Mouse (Mus musculus) CH12.LX (cell line): ENCODE results near the gene Wdr78. TPM values are rescaled to one million over a fixed set of nuclear protein-coding genes. Genes with fewer than 3 reads are reported as not detected.

Experiments
- DNase-seq: peaks from one replicate; pipeline ENCODE4 v3.0.0-alpha.2; 2013; ENCODE audit errors: extremely low read depth
- H3K27ac ChIP-seq: 2 replicates; pipeline ENCODE4 v1.5.1; 2012; ENCODE audit warnings: low read depth, mild to moderate bottlenecking, control low read depth, moderate library complexity; ENCODE audit not compliant: insufficient read depth
- H3K27me3 ChIP-seq: replicated peaks from 2 replicates; pipeline ENCODE3; 2012; ENCODE audit warnings: inconsistent platforms
- H3K36me3 ChIP-seq, 2 experiments: replicated peaks in 1 of 2; 2 replicates each; pipeline versions ENCODE3 to v1.6.1; 2012; ENCODE audit warnings: inconsistent platforms in 1 of 2, low read length in 1 of 2, mild to moderate bottlenecking in 1 of 2, mixed read lengths in 1 of 2, moderate library complexity in 1 of 2; ENCODE audit not compliant: control insufficient read depth in 1 of 2, insufficient read depth in 1 of 2
- H3K4me1 ChIP-seq, 2 experiments: 2 replicates each; pipeline ENCODE4 v1.6.1; 2012; ENCODE audit warnings: inconsistent platforms in 1 of 2, moderate library complexity in 1 of 2; ENCODE audit not compliant: insufficient read depth in 2 of 2, control insufficient read depth in 1 of 2
- H3K4me2 ChIP-seq: 2 replicates; pipeline ENCODE4 v1.6.1; 2012; ENCODE audit warnings: low read depth, mild to moderate bottlenecking, control low read depth; ENCODE audit not compliant: poor library complexity, insufficient read depth, severe bottlenecking
- H3K4me3 ChIP-seq, 3 experiments: fragments of 150-350 bp in 1 of 3; sonication (generic) in 1 of 3; replicated peaks in 1 of 3; 2 replicates each; pipeline versions ENCODE3 to v1.5.1; 2011 to 2012; ENCODE audit warnings: low read depth in 2 of 3, low read length in 2 of 3, mild to moderate bottlenecking in 2 of 3, moderate library complexity in 2 of 3, control low read depth in 1 of 3, improper control_type of control experiment in 1 of 3, inconsistent platforms in 1 of 3, mixed read lengths in 1 of 3; ENCODE audit not compliant: poor library complexity in 1 of 3
- H3K79me2 ChIP-seq: replicated peaks from 2 replicates; pipeline ENCODE4 v1.6.1; 2012; ENCODE audit warnings: mild to moderate bottlenecking, moderate library complexity; ENCODE audit not compliant: control insufficient read depth, poor library complexity, insufficient read depth, severe bottlenecking; ENCODE audit errors: extremely low read depth
- H3K9ac ChIP-seq: 2 replicates; pipeline ENCODE4 v1.6.1; 2012; ENCODE audit warnings: low read depth, mild to moderate bottlenecking, control low read depth, moderate library complexity; ENCODE audit not compliant: insufficient read depth
- H3K9me3 ChIP-seq: replicated peaks from 2 replicates; pipeline ENCODE3; 2012; ENCODE audit warnings: low read length, inconsistent platforms, mixed read lengths
- BHLHE40 ChIP-seq: IDR thresholded peaks from 2 replicates; pipeline ENCODE4 v1.6.1; 2011; ENCODE audit warnings: mild to moderate bottlenecking, low read depth, low read length, improper control_type of control experiment
- ELF1 ChIP-seq: IDR thresholded peaks from 2 replicates; pipeline ENCODE4 v1.6.1; 2014; ENCODE audit warnings: low read depth, mild to moderate bottlenecking, inconsistent platforms, low read length, improper control_type of control experiment
- EP300 ChIP-seq: IDR thresholded peaks from 2 replicates; pipeline ENCODE4 v1.6.1; 2011; ENCODE audit warnings: low read length, improper control_type of control experiment
- HCFC1 ChIP-seq: IDR thresholded peaks from 2 replicates; pipeline ENCODE4 v1.6.1; 2012; ENCODE audit warnings: low read depth, mild to moderate bottlenecking, inconsistent platforms, low read length, improper control_type of control experiment
- IRF4 ChIP-seq: IDR thresholded peaks from 2 replicates; pipeline ENCODE4 v1.6.1; 2014; ENCODE audit warnings: low read depth, mild to moderate bottlenecking, inconsistent platforms, low read length, improper control_type of control experiment
- JUN ChIP-seq: IDR thresholded peaks from 2 replicates; pipeline ENCODE4 v1.6.1; 2011; ENCODE audit warnings: low read depth, mild to moderate bottlenecking, low read length, improper control_type of control experiment, moderate library complexity; ENCODE audit not compliant: insufficient read depth
- MAFK ChIP-seq: IDR thresholded peaks from 2 replicates; pipeline ENCODE4 v1.6.1; 2011; ENCODE audit warnings: low read length, improper control_type of control experiment; ENCODE audit not compliant: insufficient replicate concordance
- MAX ChIP-seq: IDR thresholded peaks from 2 replicates; pipeline ENCODE4 v1.6.1; 2011; ENCODE audit warnings: low read length, improper control_type of control experiment
- MAZ ChIP-seq: IDR thresholded peaks from 2 replicates; pipeline ENCODE4 v1.6.1; 2012; ENCODE audit warnings: low read depth, mild to moderate bottlenecking, inconsistent platforms, low read length, improper control_type of control experiment, moderate library complexity
- MEF2A ChIP-seq: IDR thresholded peaks from 2 replicates; pipeline ENCODE4 v1.6.1; 2014; ENCODE audit warnings: low read depth, mild to moderate bottlenecking, inconsistent platforms, low read length, improper control_type of control experiment, borderline replicate concordance
- MXI1 ChIP-seq: IDR thresholded peaks from 2 replicates; pipeline ENCODE4 v1.6.1; 2011; ENCODE audit warnings: mild to moderate bottlenecking, low read depth, low read length, improper control_type of control experiment
- MYC ChIP-seq: IDR thresholded peaks from 2 replicates; pipeline ENCODE4 v1.6.1; 2011; ENCODE audit warnings: low read depth, mild to moderate bottlenecking, improper control_type of control experiment, low read length
- NELFE ChIP-seq: IDR thresholded peaks from 2 replicates; pipeline ENCODE4 v1.6.1; 2011; ENCODE audit warnings: low read depth, low read length, improper control_type of control experiment
- NRF1 ChIP-seq: IDR thresholded peaks from 2 replicates; pipeline ENCODE4 v1.6.1; 2014; ENCODE audit warnings: low read depth, mild to moderate bottlenecking, inconsistent platforms, low read length, improper control_type of control experiment, moderate library complexity
- PAX5 ChIP-seq: IDR thresholded peaks from 2 replicates; pipeline ENCODE4 v1.6.1; 2012; ENCODE audit warnings: low read length, inconsistent platforms, mixed read lengths
- POLR2A ChIP-seq: IDR thresholded peaks from 2 replicates; pipeline ENCODE4 v1.6.1; 2011; ENCODE audit warnings: low read depth, mild to moderate bottlenecking, improper control_type of control experiment, low read length
- POLR2AphosphoS2 ChIP-seq: IDR thresholded peaks from 2 replicates; pipeline ENCODE4 v1.6.1; 2011; ENCODE audit warnings: low read depth, low read length, improper control_type of control experiment
- RAD21 ChIP-seq: IDR thresholded peaks from 2 replicates; pipeline ENCODE4 v1.6.1; 2011; ENCODE audit warnings: low read depth, mild to moderate bottlenecking, low read length, improper control_type of control experiment, moderate library complexity
- RCOR1 ChIP-seq: conservative IDR thresholded peaks from 2 replicates; pipeline ENCODE4 v1.6.1; 2012; ENCODE audit warnings: low read depth, mild to moderate bottlenecking, inconsistent platforms, low read length, improper control_type of control experiment
- SIN3A ChIP-seq: IDR thresholded peaks from 2 replicates; pipeline ENCODE4 v1.6.1; 2012; ENCODE audit warnings: low read length, improper control_type of control experiment, inconsistent platforms
- SMC3 ChIP-seq: IDR thresholded peaks from 2 replicates; pipeline ENCODE4 v1.6.1; 2011; ENCODE audit warnings: low read depth, low read length, improper control_type of control experiment
- TCF12 ChIP-seq: IDR thresholded peaks from 2 replicates; pipeline ENCODE4 v1.6.1; 2014; ENCODE audit warnings: low read depth, mild to moderate bottlenecking, inconsistent platforms, low read length, improper control_type of control experiment
- UBTF ChIP-seq: IDR thresholded peaks from 2 replicates; pipeline ENCODE4 v1.6.1; 2012; ENCODE audit warnings: low read depth, mild to moderate bottlenecking, inconsistent platforms, low read length, improper control_type of control experiment, moderate library complexity
- USF1 ChIP-seq: IDR thresholded peaks from 2 replicates; pipeline ENCODE4 v1.6.1; 2014; ENCODE audit warnings: low read depth, mild to moderate bottlenecking, inconsistent platforms, low read length, improper control_type of control experiment
- USF2 ChIP-seq: conservative IDR thresholded peaks from 2 replicates; pipeline ENCODE4 v1.6.1; 2011; ENCODE audit warnings: low read depth, low read length, improper control_type of control experiment
- ZC3H11A ChIP-seq: IDR thresholded peaks from 2 replicates; pipeline ENCODE4 v1.6.1; 2012; ENCODE audit warnings: low read depth, mild to moderate bottlenecking, inconsistent platforms, low read length, improper control_type of control experiment
- ZKSCAN1 ChIP-seq: IDR thresholded peaks from 2 replicates; pipeline ENCODE4 v1.6.1; 2012; ENCODE audit warnings: low read depth, inconsistent platforms, low read length, improper control_type of control experiment, borderline replicate concordance
- ZMIZ1 ChIP-seq: IDR thresholded peaks from 2 replicates; pipeline ENCODE4 v1.6.1; 2012; ENCODE audit warnings: low read depth, mild to moderate bottlenecking, inconsistent platforms, low read length, improper control_type of control experiment
- dilution Hi-C: fragments of 300-500 bp; cut with MboI; formaldehyde crosslinking; loops from 2 replicates; pipeline ENCODE4 v1.14.3; 2020; ENCODE audit warnings: low sequenced_read_pairs; ENCODE audit not compliant: extremely low pct_unique_long_range_greater_than_20kb, extremely low pct_ligation_motif_present
- in situ Hi-C: fragments of 300-500 bp; cut with MboI; formaldehyde crosslinking; loops from 3 replicates; pipeline ENCODE4 v1.14.3; 2019; ENCODE audit warnings: low sequenced_read_pairs, low pct_ligation_motif_present, low pct_unique_long_range_greater_than_20kb, mixed read lengths
- polyA plus RNA-seq: library from polyadenylated mRNA; unstranded; fragments of >175 nt; gene quantifications from 2 replicates; pipeline ENCODE4 v1.2.1, GENCODE M21; 2012; ENCODE audit warnings: low read depth; ENCODE audit not compliant: insufficient read length
- total RNA-seq, 2 experiments: library from RNA; depleted of rRNA; stranded (reverse); fragments of 300-350 nt in 1 of 2; fragments of >200 nt in 1 of 2; gene quantifications; 2 replicates each; pipeline ENCODE4 v1.2.3; 2012 to 2014

The Wdr78 gene
- total and polyA plus RNA-seq, 3 experiments: 0.29 to 1.1 (median 0.63) TPM

DNA sequence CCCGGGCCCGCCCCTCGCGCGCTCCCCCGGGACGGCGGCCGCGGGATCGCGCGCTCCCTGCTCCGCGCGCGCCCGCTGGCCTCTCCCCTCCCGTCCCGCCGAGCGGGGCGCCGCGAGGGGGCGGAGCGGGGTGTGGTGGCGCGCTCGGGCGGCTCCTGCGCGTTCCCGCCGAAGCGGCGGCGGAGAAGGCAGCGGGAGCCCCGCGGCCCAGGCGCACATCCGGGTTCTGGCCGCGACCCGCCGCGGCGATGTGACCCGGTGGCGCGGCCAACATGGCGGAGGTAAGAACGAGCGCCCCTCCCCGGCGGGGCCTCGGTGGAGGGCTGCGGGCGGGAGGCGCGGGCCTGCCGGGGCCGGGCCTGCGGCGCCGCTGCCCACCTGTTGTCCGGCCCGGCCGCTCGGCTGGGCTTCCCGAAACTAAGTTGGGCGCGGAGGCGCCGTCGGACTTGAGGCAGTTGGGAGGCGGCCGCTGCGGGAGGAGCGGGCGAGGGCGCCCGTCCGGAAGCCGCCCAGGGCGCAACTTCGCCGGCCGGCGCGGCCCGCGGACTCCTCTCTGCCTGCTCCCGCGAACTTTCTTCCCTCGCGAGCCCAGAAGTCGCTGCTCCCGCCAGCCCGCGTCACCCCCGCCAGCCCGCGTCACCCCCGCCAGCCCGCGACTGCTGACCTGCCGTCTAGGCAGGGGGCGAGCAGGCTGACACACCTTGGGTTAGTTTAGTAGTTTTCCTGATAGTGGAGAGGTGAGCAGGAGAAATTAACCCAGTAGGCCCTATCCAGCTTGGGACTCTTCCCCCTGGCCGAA, 5.1 kb upstream of the Wdr78 start:
- dilution Hi-C loops: no loop called here
- H3K9me3 ChIP-seq: no peaks in the 10 kb centered on the region
- in situ Hi-C loops: no loop called here
- H3K4me3 ChIP-seq: peak overlapping the region; percentile 74 to 83 (median 83)
- H3K27ac ChIP-seq: peak overlapping the region; percentile 80
- peak; percentile 96 for TF ChIP-seq UBTF
- no peak for TF ChIP-seq TCF12
- TF ChIP-seq ZKSCAN1: no peak
- no peak for TF ChIP-seq MXI1
- TF ChIP-seq POLR2AphosphoS2: no peak
- peak; percentile 21; the same call in 1 of the 2 replicates for TF ChIP-seq MAZ
- TF ChIP-seq HCFC1: no peak
- TF ChIP-seq USF1: no peak
- no peak for TF ChIP-seq SMC3
- no peak for TF ChIP-seq BHLHE40
- TF ChIP-seq EP300: no peak
- no peak; the same call in 1 of the 2 replicates for TF ChIP-seq ZMIZ1
- TF ChIP-seq RAD21: no peak
- TF ChIP-seq NELFE: peak; percentile 79
- no peak for TF ChIP-seq RCOR1
- TF ChIP-seq NRF1: no peak
- TF ChIP-seq ZC3H11A: no peak
- TF ChIP-seq MYC: no peak
- TF ChIP-seq POLR2A: peak; percentile 74; the same call in 1 of the 2 replicates
- TF ChIP-seq IRF4: peak; percentile 6; the same call in 1 of the 2 replicates
- 0 out of 2 replicates have a peak, but pooled peaks have one; percentile 10 for TF ChIP-seq MEF2A
- peak; percentile 82 for TF ChIP-seq ELF1
- TF ChIP-seq MAX: no peak
- no peak for TF ChIP-seq MAFK
- 0 out of 2 replicates have a peak, but pooled peaks have one; percentile 45 for TF ChIP-seq SIN3A
- no peak for TF ChIP-seq USF2
- no peak for TF ChIP-seq PAX5
- TF ChIP-seq JUN: no peak
- H3K79me2 ChIP-seq: peaks cover 27% of the 10 kb centered on the region
- peak; percentile 58 for DNase-seq
- H3K4me2 ChIP-seq: peak overlapping the region; percentile 0; the same call in 1 of the 2 replicates
- H3K27me3 ChIP-seq: no peaks in the 10 kb centered on the region
- peaks cover 5 to 44% of the 10 kb centered on the region in 2 experiments for H3K4me1 ChIP-seq
- H3K36me3 ChIP-seq: peaks cover 0 to 15% of the 10 kb centered on the region in 2 experiments
- peak overlapping the region; percentile 92 for H3K9ac ChIP-seq
